8 mouse cellular contexts compared by ENCODE assay signal in genomic region chr5:66338583-66338982, GRCm38 (mm10).
DNase-seq lines count a peak whose midpoint lies in the region; ATAC-seq and TF ChIP-seq lines count a peak whose summit lies in the region.
"Had no signal": no experiment of that assay in that cellular context is flagged by ENCODE, and none has a peak within 500 bp of the region (broad histone marks: within the 10 kb centered on the region; RNA-seq: fewer than 3 reads in every experiment).

No protein-coding gene starts in this region.

- H3K4me1 ChIP-seq in kidney, postnatal 0 days (replicated peaks; ENCODE audit: insufficient read depth, low read length): peaks cover 11% of the 10 kb centered on the region; the same call in 1 of the 2 replicates
- H3K4me1 ChIP-seq in ES-Bruce4 (ENCODE audit: control insufficient read depth, insufficient read depth, low read length): peaks cover 10% of the 10 kb centered on the region
- H3K4me1 ChIP-seq in bone marrow, adult 2 months (ENCODE audit: control insufficient read depth, insufficient read depth, low read length): no peaks in the 10 kb centered on the region; the same call in none of the 2 replicates
- peaks cover 64% of the 10 kb centered on the region for H3K4me1 ChIP-seq in hindbrain, embryonic 14.5 days (replicated peaks; ENCODE audit: control insufficient read depth, insufficient read depth, low read length)

- H3K4me2 ChIP-seq in kidney, postnatal 0 days (ENCODE audit: low read length): no peak overlapping the region
- no peak overlapping the region for H3K4me2 ChIP-seq in hindbrain, embryonic 14.5 days (replicated peaks)

- no peaks in the 10 kb centered on the region for H3K27me3 ChIP-seq in kidney, postnatal 0 days (ENCODE audit: insufficient read depth, low read length)
- no peaks in the 10 kb centered on the region for H3K27me3 ChIP-seq in ES-Bruce4 (ENCODE audit: control insufficient read depth, insufficient read depth, low read length, poor library complexity, severe bottlenecking)
- H3K27me3 ChIP-seq in hindbrain, embryonic 14.5 days (ENCODE audit: control insufficient read depth, insufficient read depth, low read length): no peaks in the 10 kb centered on the region

- H3K4me3 ChIP-seq in kidney, postnatal 0 days (replicated peaks; ENCODE audit: low read depth, low read length): no peak overlapping the region
- no peak overlapping the region for H3K4me3 ChIP-seq in ES-Bruce4 (ENCODE audit: low read depth, low read length)
- no peak overlapping the region for H3K4me3 ChIP-seq in bone marrow, adult 2 months (replicated peaks; ENCODE audit: control insufficient read depth, low read depth, low read length)
- H3K4me3 ChIP-seq in hindbrain, embryonic 14.5 days (replicated peaks; ENCODE audit: low read length): no peak overlapping the region

- 52% methylated on average over 7 of the region's 7 CpGs for WGBS in kidney, postnatal 0 days
- 35% methylated on average over 7 of the region's 7 CpGs for WGBS in bone marrow, adult 2 months
- 23% methylated on average over 7 of the region's 7 CpGs for WGBS in hindbrain, embryonic 14.5 days

- no peak overlapping the region for H3K9ac ChIP-seq in kidney, postnatal 0 days (ENCODE audit: low read depth, low read length)
- H3K9ac ChIP-seq in ES-Bruce4 (ENCODE audit: low read depth, poor library complexity, severe bottlenecking): no peak overlapping the region
- no peak overlapping the region for H3K9ac ChIP-seq in hindbrain, embryonic 14.5 days
- H3K9ac ChIP-seq: limb, embryonic 12.5 days had no signal

- no peaks in the 10 kb centered on the region for H3K9me3 ChIP-seq in kidney, postnatal 0 days (replicated peaks; ENCODE audit: low read length)
- no peaks in the 10 kb centered on the region for H3K9me3 ChIP-seq in ES-Bruce4 (replicated peaks; ENCODE audit: control insufficient read depth, insufficient read depth, low read length, poor library complexity, severe bottlenecking)
- H3K9me3 ChIP-seq in hindbrain, embryonic 14.5 days (ENCODE audit: control insufficient read depth, low read length): no peaks in the 10 kb centered on the region
- H3K9me3 ChIP-seq: limb, embryonic 12.5 days had no signal

- no peak for DNase-seq in kidney, postnatal 0 days (ENCODE audit: low spot score)
- DNase-seq in kidney, adult 11 months: no peak
- peak; percentile 66 for DNase-seq in hindbrain, embryonic 14.5 days (ENCODE audit: low spot score)
- peak; percentile 80 for DNase-seq in testis, postnatal 10 days (ENCODE audit: low spot score)

- no peak overlapping the region for H3K27ac ChIP-seq in kidney, postnatal 0 days
- no peak overlapping the region for H3K27ac ChIP-seq in ES-Bruce4 (ENCODE audit: insufficient read depth, low read length)
- no peak overlapping the region for H3K27ac ChIP-seq in bone marrow, adult 2 months (ENCODE audit: control insufficient read depth, insufficient read depth, low read depth, low read length, poor library complexity)
- 0 out of 2 replicates have a peak overlapping the region, but pooled peaks have one; percentile 46 for H3K27ac ChIP-seq in hindbrain, embryonic 14.5 days
- H3K27ac ChIP-seq: limb, embryonic 12.5 days had no signal

- no peak for ATAC-seq in kidney, postnatal 0 days (replicated peaks; ENCODE audit: low FRiP score, low read depth)
- no peak for ATAC-seq in hindbrain, embryonic 14.5 days (ENCODE audit: low FRiP score)
- ATAC-seq in inflammation-experienced regulatory T-cells, adult 6 months: no peak

- no peak for TF ChIP-seq EP300 in ES-Bruce4 (IDR thresholded peaks at IDR 0.05; ENCODE audit: insufficient read depth, low read depth, low read length)

- H3K36me3 ChIP-seq in kidney, postnatal 0 days (ENCODE audit: insufficient read depth, low read length): no peaks in the 10 kb centered on the region
- no peaks in the 10 kb centered on the region for H3K36me3 ChIP-seq in ES-Bruce4 (ENCODE audit: control insufficient read depth, insufficient read depth, low read length, poor library complexity, severe bottlenecking)
- no peaks in the 10 kb centered on the region for H3K36me3 ChIP-seq in hindbrain, embryonic 14.5 days (replicated peaks; ENCODE audit: control insufficient read depth, insufficient read depth)
- H3K36me3 ChIP-seq: limb, embryonic 12.5 days had no signal

- TF ChIP-seq CTCF in kidney, postnatal 0 days (IDR thresholded peaks at IDR 0.05; ENCODE audit: low read depth): peak; percentile 61
- TF ChIP-seq CTCF in ES-Bruce4 (IDR thresholded peaks at IDR 0.05; ENCODE audit: low read depth, low read length): peak; percentile 83
- peak; percentile 23; the same call in 1 of the 2 replicates for TF ChIP-seq CTCF in bone marrow, adult 2 months (IDR thresholded peaks at IDR 0.05; ENCODE audit: control insufficient read depth, insufficient read depth, low read length)

- TF ChIP-seq POLR2A in ES-Bruce4 (IDR thresholded peaks at IDR 0.05; ENCODE audit: insufficient read depth, low read length): no peak
- no peak for TF ChIP-seq POLR2A in bone marrow, adult 2 months (IDR thresholded peaks at IDR 0.05; ENCODE audit: borderline replicate concordance, control insufficient read depth, low read depth, low read length)

Comparison
In these comparisons a context has a peak if more than half of its experiments do, and no peak if none do; other contexts are left out.
1. DNase-seq: peak in hindbrain, embryonic 14.5 days (single experiment) and testis, postnatal 10 days (single experiment); none in kidney, postnatal 0 days (single experiment) and kidney, adult 11 months (single experiment).
2. CTCF ChIP-seq: peak in every context shown above with its lines; median percentile 83 in ES-Bruce4; 61 in kidney, postnatal 0 days; 23 in bone marrow, adult 2 months.